In the genomic region with DNA sequence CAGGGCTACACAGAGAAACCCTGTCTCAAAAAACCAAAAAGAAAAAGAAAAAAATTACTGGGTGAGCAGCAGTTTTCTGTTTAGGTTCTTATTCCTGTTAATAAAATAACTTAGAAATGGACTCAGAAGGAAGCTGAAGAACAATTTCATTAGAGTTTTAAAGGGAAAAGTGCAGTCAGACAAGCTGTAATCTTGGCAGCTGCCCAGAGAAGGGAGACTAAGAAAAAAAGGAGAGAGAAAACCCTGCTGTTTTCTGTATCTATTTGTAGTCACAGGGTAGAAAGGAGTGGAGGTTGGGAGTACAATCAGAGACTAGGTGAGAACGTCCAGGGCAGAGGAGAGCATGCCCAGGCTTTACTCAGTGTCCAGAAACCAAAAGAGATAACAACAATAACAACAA, we compare ENCODE assay signal across 11 mouse cellular contexts.
"Had no signal": no experiment of that assay in that cellular context is flagged by ENCODE, and none has a peak within 500 bp of the region (broad histone marks: within the 10 kb centered on the region; RNA-seq: fewer than 3 reads in every experiment).

No protein-coding gene starts in this region.

- H3K4me3 ChIP-seq: intestine, embryonic 15.5 days; layer of hippocampus, adult 2 months; limb, embryonic 12.5 days; liver, embryonic 13.5 days; neural tube, embryonic 13.5 days had no signal

- H3K4me1 ChIP-seq: intestine, embryonic 15.5 days had no signal

- H3K4me2 ChIP-seq: intestine, embryonic 15.5 days; limb, embryonic 12.5 days; liver, embryonic 13.5 days; neural tube, embryonic 13.5 days had no signal

- H3K9ac ChIP-seq: intestine, embryonic 15.5 days; limb, embryonic 12.5 days; liver, embryonic 13.5 days; liver, postnatal 0 days; neural tube, embryonic 13.5 days had no signal

- DNase-seq: kidney, adult 2 months; kidney, postnatal 36 days; liver; liver, embryonic 13.5 days; liver, postnatal 0 days; thymus, postnatal 4 days had no signal

- H3K27me3 ChIP-seq: intestine, embryonic 15.5 days; limb, embryonic 12.5 days; liver, embryonic 13.5 days; neural tube, embryonic 13.5 days had no signal

- H3K27ac ChIP-seq: intestine, embryonic 15.5 days; layer of hippocampus, adult 2 months; limb, embryonic 12.5 days; liver, embryonic 13.5 days; neural tube, embryonic 13.5 days; stomach, postnatal 0 days had no signal

- H3K36me3 ChIP-seq: intestine, embryonic 15.5 days; liver, embryonic 13.5 days; neural tube, embryonic 13.5 days had no signal

- ATAC-seq: intestine, embryonic 15.5 days; liver, postnatal 0 days had no signal

- H3K9me3 ChIP-seq: intestine, embryonic 15.5 days; limb, embryonic 12.5 days; liver, embryonic 13.5 days; neural tube, embryonic 13.5 days had no signal
